Mouse (Mus musculus): Measurements from ENCODE around the gene Dnah6. TPM values are rescaled to one million over a fixed set of nuclear protein-coding genes. Genes with fewer than 3 reads are reported as not detected.
A peak's percentile ranks its signal among the peaks of the same experiment; 100 is the strongest.

The Dnah6 gene
- total and polyA plus RNA-seq, 3 experiments, result under 0.01 to 0.06 (median 0.04) TPM

DNA sequence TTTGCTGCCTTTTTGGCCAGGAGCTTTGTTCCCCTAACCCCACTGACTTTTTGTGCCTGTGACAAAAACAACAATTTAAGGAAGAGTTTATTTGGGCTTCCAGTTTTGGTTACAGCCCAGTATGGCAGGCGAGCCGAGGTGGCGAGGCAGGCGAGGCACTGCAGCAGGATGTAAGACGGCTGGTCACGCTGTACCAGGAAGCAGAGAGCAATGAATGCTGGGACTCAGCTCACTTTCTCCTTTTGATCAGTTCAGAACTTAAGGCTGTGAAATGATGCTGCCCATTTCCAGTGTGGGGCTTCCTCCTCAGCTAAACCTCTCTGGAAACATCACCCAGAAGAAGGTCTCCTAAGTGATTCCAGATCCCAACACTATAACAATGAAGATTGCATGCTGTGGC lies 239.6 kb downstream of the Dnah6 start:
- no peak for DNase-seq (ENCODE audit: extremely low read depth)
- in situ Hi-C loops (cut with MboI; ENCODE audit: low pct_ligation_motif_present, low pct_unique_long_range_greater_than_20kb, low sequenced_read_pairs) (no loop called here), dilution Hi-C loops (cut with MboI; ENCODE audit: extremely low pct_ligation_motif_present, extremely low pct_unique_long_range_greater_than_20kb, low sequenced_read_pairs) (no loop called here)
- Histone ChIP-seq H3K27me3 (replicated peaks) (no peaks in the 10 kb centered on the region), H3K4me2 (ENCODE audit: insufficient read depth, low read depth, poor library complexity, severe bottlenecking) (no peak overlapping the region), H3K9ac (ENCODE audit: insufficient read depth, low read depth) (no peak overlapping the region; the same call in 1 of the 2 replicates), H3K4me1 (ENCODE audit: control insufficient read depth in 1 of 2, insufficient read depth in 2 of 2) (peaks cover 0 to 5% of the 10 kb centered on the region in 2 experiments; a peak in 3 of 4 replicates), H3K9me3 (replicated peaks; ENCODE audit: low read length) (no peaks in the 10 kb centered on the region), H3K4me3 (replicated peaks in 1 of 3; ENCODE audit: low read depth in 2 of 3, low read length in 2 of 3, poor library complexity in 1 of 3) (no peak overlapping the region), H3K79me2 (replicated peaks; ENCODE audit: control insufficient read depth, extremely low read depth, insufficient read depth, poor library complexity, severe bottlenecking) (no peaks in the 10 kb centered on the region), H3K36me3 (replicated peaks in 1 of 2; ENCODE audit: control insufficient read depth in 1 of 2, insufficient read depth in 1 of 2, low read length in 1 of 2) (no peaks in the 10 kb centered on the region), H3K27ac (ENCODE audit: insufficient read depth, low read depth) (no peak overlapping the region)
- TF ChIP-seq ELF1 (IDR thresholded peaks at IDR 0.05; ENCODE audit: low read depth, low read length), result 0 out of 2 replicates have a peak, but pooled peaks have one; percentile 34
- TF ChIP-seq BHLHE40 (IDR thresholded peaks at IDR 0.05; ENCODE audit: low read depth, low read length), result no peak

DNA sequence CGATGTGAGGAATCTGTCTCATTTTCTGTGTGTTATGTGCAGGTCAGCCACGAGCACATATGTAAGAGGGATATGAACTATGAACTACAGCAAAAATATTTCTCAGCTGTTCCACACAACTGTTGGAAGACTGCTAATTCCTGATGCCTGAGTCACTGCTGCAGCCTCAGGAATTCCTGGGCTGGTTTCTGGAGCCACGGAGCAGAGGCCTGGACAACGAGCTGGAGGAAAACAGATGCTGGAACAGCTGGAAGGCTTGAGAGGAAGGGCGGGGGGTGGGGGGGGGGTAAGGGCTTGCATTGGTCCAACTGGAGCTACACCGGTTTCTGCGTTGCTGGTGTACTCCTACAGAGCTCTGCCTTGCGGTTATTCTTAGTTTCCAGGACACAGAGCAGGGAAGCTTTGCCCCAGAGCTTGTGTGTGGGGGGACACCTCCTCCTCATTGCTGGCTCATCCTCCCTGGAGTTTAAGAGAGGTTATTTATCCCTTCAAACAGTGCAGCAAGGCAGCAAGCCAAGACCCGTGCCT lies 240.3 kb downstream of the Dnah6 start:
- peaks cover 0 to 5% of the 10 kb centered on the region in 2 experiments; a peak in 3 of 4 replicates for H3K4me1 ChIP-seq (ENCODE audit: control insufficient read depth in 1 of 2, insufficient read depth in 2 of 2)
- no peak for DNase-seq (ENCODE audit: extremely low read depth)
- H3K36me3 ChIP-seq (replicated peaks in 1 of 2; ENCODE audit: control insufficient read depth in 1 of 2, insufficient read depth in 1 of 2, low read length in 1 of 2), result no peaks in the 10 kb centered on the region
- TF ChIP-seq MAX (IDR thresholded peaks at IDR 0.05; ENCODE audit: low read length) (no peak), ELF1 (IDR thresholded peaks at IDR 0.05; ENCODE audit: low read depth, low read length) (no peak), IRF4 (IDR thresholded peaks at IDR 0.05; ENCODE audit: low read depth, low read length) (no peak), USF1 (IDR thresholded peaks at IDR 0.05; ENCODE audit: low read depth, low read length) (no peak), POLR2A (IDR thresholded peaks at IDR 0.05; ENCODE audit: low read depth, low read length) (no peak), USF2 (conservative IDR thresholded peaks at IDR 0.05; ENCODE audit: low read depth, low read length) (no peak), ZNF384 (IDR thresholded peaks at IDR 0.05; ENCODE audit: low read depth, low read length) (no peak), PAX5 (IDR thresholded peaks at IDR 0.05; ENCODE audit: low read length) (no peak), GABPA (IDR thresholded peaks at IDR 0.05; ENCODE audit: insufficient replicate concordance, low read depth, low read length) (no peak), JUN (IDR thresholded peaks at IDR 0.05; ENCODE audit: insufficient read depth, low read depth, low read length) (no peak), NELFE (IDR thresholded peaks at IDR 0.05; ENCODE audit: low read depth, low read length) (no peak), TCF12 (IDR thresholded peaks at IDR 0.05; ENCODE audit: low read depth, low read length) (no peak), HCFC1 (IDR thresholded peaks at IDR 0.05; ENCODE audit: low read depth, low read length) (no peak), TBP (conservative IDR thresholded peaks at IDR 0.05; ENCODE audit: low read depth, low read length) (no peak), UBTF (IDR thresholded peaks at IDR 0.05; ENCODE audit: low read depth, low read length) (no peak), RAD21 (IDR thresholded peaks at IDR 0.05; ENCODE audit: low read depth, low read length) (no peak), CHD2 (IDR thresholded peaks at IDR 0.05; ENCODE audit: low read length) (no peak)
- no peaks in the 10 kb centered on the region for H3K79me2 ChIP-seq (replicated peaks; ENCODE audit: control insufficient read depth, extremely low read depth, insufficient read depth, poor library complexity, severe bottlenecking)
- H3K4me3 ChIP-seq (replicated peaks in 1 of 3; ENCODE audit: low read depth in 2 of 3, low read length in 2 of 3, poor library complexity in 1 of 3), result no peak overlapping the region
- H3K4me2 ChIP-seq (ENCODE audit: insufficient read depth, low read depth, poor library complexity, severe bottlenecking), result no peak overlapping the region
- H3K27me3 ChIP-seq (replicated peaks), result no peaks in the 10 kb centered on the region
- H3K27ac ChIP-seq (ENCODE audit: insufficient read depth, low read depth), result no peak overlapping the region
- no peak overlapping the region for H3K9ac ChIP-seq (ENCODE audit: insufficient read depth, low read depth)
- no peaks in the 10 kb centered on the region for H3K9me3 ChIP-seq (replicated peaks; ENCODE audit: low read length)
- dilution Hi-C loops (cut with MboI; ENCODE audit: extremely low pct_ligation_motif_present, extremely low pct_unique_long_range_greater_than_20kb, low sequenced_read_pairs), result no loop called here
- in situ Hi-C loops (cut with MboI; ENCODE audit: low pct_ligation_motif_present, low pct_unique_long_range_greater_than_20kb, low sequenced_read_pairs), result no loop called here
